Mouse (Mus musculus) liver, embryonic 14.5 days (tissue): ENCODE data around the gene Pdlim4. TPM values are rescaled to one million over a fixed set of nuclear protein-coding genes. Genes with fewer than 3 reads are reported as not detected.

Experiments
- ATAC-seq: fragments of 200-750 bp; cut with Nextera tagmentation; 2 replicates; pipeline ENCODE4 v1.8.0; 2017; ENCODE audit warnings: moderate number of reproducible peaks, mild to moderate bottlenecking, moderate library complexity; ENCODE audit not compliant: insufficient read depth
- DNase-seq, 3 experiments: peaks; one replicate each; pipeline ENCODE4 v3.0.0-alpha.2; 2012 to 2013; ENCODE audit warnings: low read depth in 3 of 3, low spot score in 3 of 3
- H3K27ac ChIP-seq: fragments of 300-500 bp; sonication (generic); 2 replicates; pipeline ENCODE4 v1.5.1; 2014; ENCODE audit warnings: moderate library complexity, mild to moderate bottlenecking, control low read depth, inconsistent platforms
- H3K27me3 ChIP-seq: fragments of 300-500 bp; sonication (generic); 2 replicates; pipeline ENCODE4 v1.6.1; 2014; ENCODE audit warnings: mild to moderate bottlenecking, low read length, moderate library complexity; ENCODE audit not compliant: control insufficient read depth, insufficient read depth
- H3K36me3 ChIP-seq: fragments of 300-500 bp; sonication (generic); replicated peaks from 2 replicates; pipeline ENCODE4 v1.6.1; 2014; ENCODE audit warnings: low read depth; ENCODE audit not compliant: control insufficient read depth, insufficient read depth
- H3K4me1 ChIP-seq, 2 experiments: fragments of 200-500 bp in 1 of 2; fragments of 300-500 bp in 1 of 2; sonication (generic) in 1 of 2; replicated peaks; 2 replicates each; pipeline ENCODE4 v1.6.1; 2012 to 2014; ENCODE audit warnings: antibody characterized with exemption in 1 of 2, inconsistent platforms in 1 of 2, low read length in 1 of 2; ENCODE audit not compliant: control insufficient read depth in 2 of 2, insufficient read depth in 2 of 2
- H3K4me2 ChIP-seq: fragments of 300-500 bp; sonication (generic); 2 replicates; pipeline ENCODE4 v1.6.1; 2014; ENCODE audit warnings: low read depth, mild to moderate bottlenecking, control low read depth, moderate library complexity
- H3K4me3 ChIP-seq, 2 experiments: fragments of 200-500 bp in 1 of 2; fragments of 300-500 bp in 1 of 2; sonication (generic) in 1 of 2; 2 replicates each; pipeline ENCODE4 v1.5.1; 2012 to 2014; ENCODE audit warnings: low read depth in 2 of 2, low read length in 2 of 2, mild to moderate bottlenecking in 2 of 2, control low read depth in 1 of 2, inconsistent platforms in 1 of 2, moderate library complexity in 1 of 2; ENCODE audit not compliant: insufficient read depth in 1 of 2
- H3K9ac ChIP-seq: fragments of 300-500 bp; sonication (generic); replicated peaks from 2 replicates; pipeline ENCODE4 v1.6.1; 2014; ENCODE audit warnings: mild to moderate bottlenecking, control low read depth, moderate library complexity
- H3K9me3 ChIP-seq: fragments of 300-500 bp; sonication (generic); 2 replicates; pipeline ENCODE4 v1.6.1; 2016; ENCODE audit warnings: low read length, mixed read lengths; ENCODE audit not compliant: control insufficient read depth
- CTCF ChIP-seq: IDR thresholded peaks from 2 replicates; pipeline ENCODE4 v1.5.1; 2016; ENCODE audit warnings: antibody characterized with exemption, low read depth, control low read depth
- EP300 ChIP-seq: IDR thresholded peaks from 2 replicates; pipeline ENCODE4 v1.6.1; 2016; ENCODE audit warnings: antibody characterized with exemption, low read depth
- WGBS: fragments of 180-500 bp; shearing (Covaris S2); extraction: QIAGEN DNeasy Blood & Tissue Kit; methylation state at CpG from one replicate; pipeline ENCODE4 v1.1.7; 2014; ENCODE audit not compliant: insufficient replicate concordance; 5-methylcytosine and 5-hydroxymethylcytosine counted together
- polyA plus RNA-seq, 2 experiments: library from polyadenylated mRNA; depleted of rRNA in 1 of 2; stranded (reverse) in 1 of 2; unstranded in 1 of 2; fragments of >200 nt; fragmentation: Nextera tagmentation in 1 of 2; extraction: Ambion mirVana in 1 of 2; gene quantifications; 2 replicates each; pipeline versions ENCODE4 v1.2.1 to v1.2.3; 2012 to 2014

The Pdlim4 gene
- polyA plus RNA-seq, 2 experiments = 2.1 to 2.4 TPM

- ATAC-seq (peak; percentile 23; the same call in 1 of the 2 replicates), DNase-seq (no peak)
- Histone ChIP-seq H3K4me1 (peaks cover 0 to 4% of the 10 kb centered on the region in 2 experiments; a peak in 2 of 4 replicates), H3K4me2 (no peak overlapping the region), H3K36me3 (no peaks in the 10 kb centered on the region), H3K4me3 (no peak overlapping the region), H3K27ac (no peak overlapping the region), H3K27me3 (peaks cover 23% of the 10 kb centered on the region), H3K9ac (no peak overlapping the region), H3K9me3 (no peaks in the 10 kb centered on the region)
- WGBS = 40% methylated on average over 10 of the region's 10 CpGs
- TF ChIP-seq CTCF = no peak
- TF ChIP-seq EP300 = no peak
Observed at GRCm38 (mm10) chr11:54102706-54103449, 34.1 kb upstream of the Pdlim4 start.

- no peak for ATAC-seq
- Histone ChIP-seq H3K4me3 (peak overlapping the region in 1 of 2 experiments; percentile 33; a peak in 1 of 4 replicates), H3K9me3 (no peaks in the 10 kb centered on the region), H3K36me3 (no peaks in the 10 kb centered on the region), H3K9ac (no peak overlapping the region), H3K4me1 (peaks cover 0 to 4% of the 10 kb centered on the region in 2 experiments; a peak in 2 of 4 replicates), H3K4me2 (no peak overlapping the region; the same call in 1 of the 2 replicates), H3K27ac (no peak overlapping the region), H3K27me3 (peaks cover 23% of the 10 kb centered on the region)
- no peak for DNase-seq
- 66% methylated on average over 9 of the region's 9 CpGs for WGBS
- TF ChIP-seq EP300 (no peak), CTCF (no peak)
Observed at GRCm38 (mm10) chr11:54101701-54102100, 32.9 kb upstream of the Pdlim4 start.

GRCm38 (mm10) chr11:54100692-54101591 lies 32.1 kb upstream of the Pdlim4 start:
- H3K27ac ChIP-seq = no peak overlapping the region

GRCm38 (mm10) chr11:54100045-54100691 lies 31.4 kb upstream of the Pdlim4 start, which contains the start of gene P4ha2:
P4ha2 (plus strand) TSS chr11:54100095.
- no peaks in the 10 kb centered on the region for H3K9me3 ChIP-seq
- ATAC-seq = no peak
- H3K4me1 ChIP-seq = peaks cover 0 to 4% of the 10 kb centered on the region in 2 experiments; a peak in 2 of 4 replicates
- no peak for DNase-seq
- no peak for TF ChIP-seq CTCF
- no peak for TF ChIP-seq EP300
- peak within 1 kb of the TSS; percentile 33 to 50 for H3K4me3 ChIP-seq
- H3K4me2 ChIP-seq = peak within 1 kb of the TSS; percentile 74
- peaks cover 23% of the 10 kb centered on the region for H3K27me3 ChIP-seq
- 39% methylated on average over 10 of the region's 10 CpGs for WGBS
- no peaks in the 10 kb centered on the region for H3K36me3 ChIP-seq
- no peak within 1 kb of the TSS for H3K9ac ChIP-seq
- no peak within 1 kb of the TSS for H3K27ac ChIP-seq

More at GRCm38 (mm10) chr11:54100692-54101591, 32.1 kb upstream of the Pdlim4 start:
- Histone ChIP-seq H3K4me1 (peaks cover 0 to 4% of the 10 kb centered on the region in 2 experiments; a peak in 2 of 4 replicates), H3K36me3 (no peaks in the 10 kb centered on the region), H3K27me3 (peaks cover 23% of the 10 kb centered on the region), H3K4me2 (peak overlapping the region; percentile 74), H3K9ac (0 out of 2 replicates have a peak overlapping the region, but pooled peaks have one; percentile 18), H3K9me3 (no peaks in the 10 kb centered on the region), H3K4me3 (peak overlapping the region; percentile 33 to 50)
- 2% methylated on average over 76 of the region's 83 CpGs for WGBS
- TF ChIP-seq CTCF = no peak
- DNase-seq = peak in 1 of 3 experiments; percentile 23
- peak; percentile 55; the same call in 1 of the 2 replicates for ATAC-seq
